Mouse (Mus musculus): ENCODE results near the gene Ksr1. TPM values are rescaled to one million over a fixed set of nuclear protein-coding genes. Genes with fewer than 3 reads are reported as not detected.

Ksr1 gene
- polyA plus RNA-seq, 1 experiment from 2014 or later = 5.7 TPM

GRCm38 (mm10) chr11:79143322-79143721, 2.9 kb downstream of the Ksr1 start:
- 85% methylated on average over 3 of the region's 3 CpGs for WGBS
- Histone ChIP-seq H3K27ac (ENCODE audit: low read depth, low read length) (no peak overlapping the region), H3K4me2 (ENCODE audit: low read depth) (no peak overlapping the region), H3K4me1 (ENCODE audit: control insufficient read depth, insufficient read depth, low read length) (0 out of 2 replicates have a peak, but pooled peaks cover 2% of the 10 kb centered on the region), H3K9ac (ENCODE audit: low read length) (no peak overlapping the region), H3K27me3 (ENCODE audit: control insufficient read depth, insufficient read depth, low read length) (no peaks in the 10 kb centered on the region), H3K4me3 (ENCODE audit: low read depth, low read length) (no peak overlapping the region), H3K36me3 (ENCODE audit: control insufficient read depth, insufficient read depth, low read length) (no peaks in the 10 kb centered on the region), H3K9me3 (ENCODE audit: control insufficient read depth, low read length) (no peaks in the 10 kb centered on the region)
- DNase-seq (ENCODE audit: low spot score) (no peak), ATAC-seq (ENCODE audit: insufficient read depth, low FRiP score, low TSS enrichment) (no peak)

DNA sequence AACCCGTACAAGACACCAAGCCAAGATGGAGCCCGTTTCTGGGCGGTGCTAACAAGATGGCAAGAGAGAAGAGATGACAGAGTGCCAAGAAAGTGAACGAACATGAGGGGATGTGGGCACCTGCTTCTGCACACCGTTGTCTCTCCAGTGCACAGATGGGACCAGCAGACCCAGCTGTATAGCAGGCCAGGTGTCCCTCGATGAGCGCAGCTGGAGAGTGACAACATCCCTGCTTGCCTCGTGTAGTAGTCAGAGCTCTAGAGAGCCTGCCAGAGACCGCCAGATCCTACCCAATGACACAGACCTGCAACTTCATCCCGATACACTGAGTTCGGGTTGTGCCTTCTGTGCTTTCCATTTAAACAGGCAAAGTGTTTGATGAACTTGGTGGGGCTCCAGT, 3.8 kb downstream of the Ksr1 start:
- DNase-seq (ENCODE audit: low spot score) (no peak), ATAC-seq (ENCODE audit: insufficient read depth, low FRiP score, low TSS enrichment) (no peak)
- H3K4me3 ChIP-seq (ENCODE audit: low read depth, low read length) = no peak overlapping the region
- H3K4me2 ChIP-seq (ENCODE audit: low read depth) = no peak overlapping the region
- no peaks in the 10 kb centered on the region for H3K9me3 ChIP-seq (ENCODE audit: control insufficient read depth, low read length)
- no peak overlapping the region for H3K27ac ChIP-seq (ENCODE audit: low read depth, low read length)
- H3K36me3 ChIP-seq (ENCODE audit: control insufficient read depth, insufficient read depth, low read length) = no peaks in the 10 kb centered on the region
- no peaks in the 10 kb centered on the region for H3K27me3 ChIP-seq (ENCODE audit: control insufficient read depth, insufficient read depth, low read length)
- WGBS = 91% methylated on average over 11 of the region's 11 CpGs
- H3K4me1 ChIP-seq (ENCODE audit: control insufficient read depth, insufficient read depth, low read length) = 0 out of 2 replicates have a peak, but pooled peaks cover 2% of the 10 kb centered on the region
- H3K9ac ChIP-seq (ENCODE audit: low read length) = no peak overlapping the region

GRCm38 (mm10) chr11:79141235-79142109, 4.7 kb downstream of the Ksr1 start:
- H3K36me3 ChIP-seq (ENCODE audit: control insufficient read depth, insufficient read depth, low read length) = no peaks in the 10 kb centered on the region
- H3K4me3 ChIP-seq (ENCODE audit: low read depth, low read length) = no peak overlapping the region
- no peaks in the 10 kb centered on the region for H3K27me3 ChIP-seq (ENCODE audit: control insufficient read depth, insufficient read depth, low read length)
- 0 out of 2 replicates have a peak, but pooled peaks cover 2% of the 10 kb centered on the region for H3K4me1 ChIP-seq (ENCODE audit: control insufficient read depth, insufficient read depth, low read length)
- ATAC-seq (ENCODE audit: insufficient read depth, low FRiP score, low TSS enrichment) = no peak
- no peak for DNase-seq (ENCODE audit: low spot score)
- H3K9ac ChIP-seq (ENCODE audit: low read length) = no peak overlapping the region
- H3K9me3 ChIP-seq (ENCODE audit: control insufficient read depth, low read length) = no peaks in the 10 kb centered on the region
- 38% methylated on average over 10 of the region's 11 CpGs for WGBS
- H3K27ac ChIP-seq (ENCODE audit: low read depth, low read length) = no peak overlapping the region
- H3K4me2 ChIP-seq (ENCODE audit: low read depth) = no peak overlapping the region

DNA sequence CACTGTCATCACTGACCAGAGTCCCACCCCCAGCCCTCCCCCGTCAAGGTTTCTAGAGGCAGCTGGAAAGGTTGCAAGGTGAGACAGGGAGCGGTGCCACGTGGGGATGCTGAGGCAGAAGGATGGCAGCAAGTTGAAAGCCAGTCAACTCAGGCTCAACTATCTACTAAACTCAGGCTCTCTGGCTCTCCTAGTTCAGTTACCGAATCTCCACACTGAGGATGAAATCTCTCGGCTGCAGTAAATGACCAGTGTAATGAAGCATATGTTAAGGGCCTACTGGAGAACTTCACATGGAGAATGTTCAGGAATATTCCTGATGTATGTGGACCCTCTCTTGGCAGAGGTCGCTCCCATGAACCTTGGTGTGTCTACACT, 5.7 kb downstream of the Ksr1 start:
- Histone ChIP-seq H3K27ac (ENCODE audit: low read depth, low read length) (no peak overlapping the region), H3K9ac (ENCODE audit: low read length) (no peak overlapping the region), H3K4me1 (ENCODE audit: control insufficient read depth, insufficient read depth, low read length) (peaks cover 10% of the 10 kb centered on the region; the same call in 1 of the 2 replicates), H3K4me2 (ENCODE audit: low read depth) (no peak overlapping the region), H3K9me3 (ENCODE audit: control insufficient read depth, low read length) (no peaks in the 10 kb centered on the region), H3K36me3 (ENCODE audit: control insufficient read depth, insufficient read depth, low read length) (no peaks in the 10 kb centered on the region), H3K27me3 (ENCODE audit: control insufficient read depth, insufficient read depth, low read length) (no peaks in the 10 kb centered on the region), H3K4me3 (ENCODE audit: low read depth, low read length) (no peak overlapping the region)
- ATAC-seq (ENCODE audit: insufficient read depth, low FRiP score, low TSS enrichment) (no peak), DNase-seq (ENCODE audit: low spot score) (no peak)
- 88% methylated on average over 6 of the region's 6 CpGs for WGBS

GRCm38 (mm10) chr11:79139878-79140510, 6.2 kb downstream of the Ksr1 start:
- Histone ChIP-seq H3K9ac (ENCODE audit: low read length) (no peak overlapping the region), H3K4me2 (ENCODE audit: low read depth) (no peak overlapping the region), H3K27ac (ENCODE audit: low read depth, low read length) (no peak overlapping the region), H3K9me3 (ENCODE audit: control insufficient read depth, low read length) (no peaks in the 10 kb centered on the region), H3K27me3 (ENCODE audit: control insufficient read depth, insufficient read depth, low read length) (no peaks in the 10 kb centered on the region), H3K36me3 (ENCODE audit: control insufficient read depth, insufficient read depth, low read length) (no peaks in the 10 kb centered on the region), H3K4me1 (ENCODE audit: control insufficient read depth, insufficient read depth, low read length) (peaks cover 9% of the 10 kb centered on the region; the same call in 1 of the 2 replicates), H3K4me3 (ENCODE audit: low read depth, low read length) (no peak overlapping the region)
- DNase-seq (ENCODE audit: low spot score) (no peak), ATAC-seq (ENCODE audit: insufficient read depth, low FRiP score, low TSS enrichment) (no peak)
- WGBS = 93% methylated on average over 11 of the region's 11 CpGs

DNA sequence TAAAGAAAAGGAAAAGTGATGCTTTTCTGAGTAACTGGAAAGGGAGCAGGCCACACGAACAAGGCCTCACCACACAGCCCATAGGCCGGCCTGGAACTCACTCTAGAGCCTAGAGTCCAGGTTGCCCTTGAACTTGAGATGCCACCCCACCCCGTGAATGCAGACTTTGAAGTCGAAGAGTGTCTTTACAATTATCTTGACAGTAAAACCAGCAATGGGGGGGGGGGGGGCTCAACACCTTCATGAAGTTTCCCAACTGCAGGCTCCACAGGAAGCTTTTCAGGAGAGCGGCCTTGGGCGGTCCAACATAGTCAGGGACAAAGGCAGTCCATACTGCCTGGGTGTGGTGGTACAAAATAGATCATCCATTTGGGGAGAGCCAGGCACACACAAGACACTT, 7.6 kb downstream of the Ksr1 start:
- Histone ChIP-seq H3K27me3 (ENCODE audit: control insufficient read depth, insufficient read depth, low read length) (no peaks in the 10 kb centered on the region), H3K4me3 (ENCODE audit: low read depth, low read length) (no peak overlapping the region), H3K4me1 (ENCODE audit: control insufficient read depth, insufficient read depth, low read length) (peaks cover 8% of the 10 kb centered on the region; the same call in 1 of the 2 replicates), H3K9ac (ENCODE audit: low read length) (no peak overlapping the region), H3K27ac (ENCODE audit: low read depth, low read length) (no peak overlapping the region), H3K9me3 (ENCODE audit: control insufficient read depth, low read length) (no peaks in the 10 kb centered on the region), H3K4me2 (ENCODE audit: low read depth) (no peak overlapping the region), H3K36me3 (ENCODE audit: control insufficient read depth, insufficient read depth, low read length) (no peaks in the 10 kb centered on the region)
- ATAC-seq (ENCODE audit: insufficient read depth, low FRiP score, low TSS enrichment) (no peak), DNase-seq (ENCODE audit: low spot score) (no peak)
- WGBS = 82% methylated on average over 6 of the region's 6 CpGs

DNA sequence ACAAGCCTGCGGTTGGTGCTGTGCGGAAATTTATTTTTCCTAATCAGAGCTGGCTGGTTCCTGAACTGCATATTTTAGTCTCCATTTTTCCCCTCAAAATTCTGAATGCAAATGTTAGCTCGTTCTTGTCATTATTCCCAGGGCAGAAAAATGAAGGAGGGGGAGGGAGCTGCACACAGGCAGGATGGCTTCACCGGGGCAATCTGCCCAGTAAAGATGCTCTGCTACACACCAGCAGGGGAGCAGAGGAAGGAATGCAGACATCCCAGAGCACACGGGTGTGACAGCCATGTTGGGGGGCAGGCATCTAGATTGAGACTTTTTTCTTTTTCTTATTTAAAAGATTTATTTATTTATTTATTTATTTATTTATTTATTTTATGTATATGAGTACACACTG, 9.0 kb downstream of the Ksr1 start:
- Histone ChIP-seq H3K27me3 (ENCODE audit: control insufficient read depth, insufficient read depth, low read length) (no peaks in the 10 kb centered on the region), H3K9ac (ENCODE audit: low read length) (no peak overlapping the region), H3K36me3 (ENCODE audit: control insufficient read depth, insufficient read depth, low read length) (no peaks in the 10 kb centered on the region), H3K9me3 (ENCODE audit: control insufficient read depth, low read length) (no peaks in the 10 kb centered on the region), H3K27ac (ENCODE audit: low read depth, low read length) (no peak overlapping the region), H3K4me3 (ENCODE audit: low read depth, low read length) (no peak overlapping the region), H3K4me1 (ENCODE audit: control insufficient read depth, insufficient read depth, low read length) (peaks cover 8% of the 10 kb centered on the region; the same call in 1 of the 2 replicates), H3K4me2 (ENCODE audit: low read depth) (no peak overlapping the region)
- ATAC-seq (ENCODE audit: insufficient read depth, low FRiP score, low TSS enrichment) = no peak
- no peak for DNase-seq (ENCODE audit: low spot score)
- WGBS = 80% methylated on average over 5 of the region's 5 CpGs

GRCm38 (mm10) chr11:79135685-79136360, 10.4 kb downstream of the Ksr1 start:
- Histone ChIP-seq H3K9me3 (ENCODE audit: control insufficient read depth, low read length) (no peaks in the 10 kb centered on the region), H3K4me3 (ENCODE audit: low read depth, low read length) (no peak overlapping the region), H3K9ac (ENCODE audit: low read length) (no peak overlapping the region), H3K4me1 (ENCODE audit: control insufficient read depth, insufficient read depth, low read length) (peaks cover 8% of the 10 kb centered on the region; the same call in 1 of the 2 replicates), H3K27ac (ENCODE audit: low read depth, low read length) (no peak overlapping the region), H3K27me3 (ENCODE audit: control insufficient read depth, insufficient read depth, low read length) (no peaks in the 10 kb centered on the region), H3K36me3 (ENCODE audit: control insufficient read depth, insufficient read depth, low read length) (no peaks in the 10 kb centered on the region), H3K4me2 (ENCODE audit: low read depth) (no peak overlapping the region)
- ATAC-seq (ENCODE audit: insufficient read depth, low FRiP score, low TSS enrichment) (no peak), DNase-seq (ENCODE audit: low spot score) (no peak)
- 32% methylated on average over 7 of the region's 7 CpGs for WGBS

All from neural tube, embryonic 11.5 days (tissue).